Mouse (Mus musculus): ENCODE measurements around the gene Ncam2.
"Not testable (repeated sequence)": the region's sequence is repeated elsewhere in the genome, so short reads cannot be mapped to it uniquely, and the experiment has no call there.

Gene Ncam2

GRCm38 (mm10) chr16:81454472-81454871 lies 254.0 kb downstream of the Ncam2 start:
- Histone ChIP-seq H3K4me1 (replicated peaks; ENCODE audit: low read depth, low read length) (no peaks in the 10 kb centered on the region), H3K36me3 (ENCODE audit: insufficient read depth, low read length) (no peaks in the 10 kb centered on the region), H3K27me3 (ENCODE audit: insufficient read depth, low read length) (no peaks in the 10 kb centered on the region), H3K4me3 (replicated peaks; ENCODE audit: low read length) (no peak overlapping the region), H3K9me3 (ENCODE audit: low read length) (no peaks in the 10 kb centered on the region)
- no peak for TF ChIP-seq CTCF (conservative IDR thresholded peaks at IDR 0.05; ENCODE audit: low read length)
- no peak for TF ChIP-seq NANOG (IDR thresholded peaks at IDR 0.05; ENCODE audit: borderline replicate concordance, low read length)
- no peak for TF ChIP-seq POU5F1 (IDR thresholded peaks at IDR 0.05; ENCODE audit: borderline replicate concordance, low read length)

- not testable (repeated sequence) for H3K4me3 ChIP-seq (replicated peaks; ENCODE audit: low read length); H3K4me1 ChIP-seq (replicated peaks; ENCODE audit: low read depth, low read length); H3K27me3 ChIP-seq (ENCODE audit: insufficient read depth, low read length)
Observed at GRCm38 (mm10) chr16:81462731-81463130, 262.2 kb downstream of the Ncam2 start.

GRCm38 (mm10) chr16:81472925-81473324 lies 272.4 kb downstream of the Ncam2 start:
- H3K9me3 ChIP-seq (ENCODE audit: low read length): no peaks in the 10 kb centered on the region
- H3K27me3 ChIP-seq (ENCODE audit: insufficient read depth, low read length): no peaks in the 10 kb centered on the region
- no peaks in the 10 kb centered on the region for H3K36me3 ChIP-seq (ENCODE audit: insufficient read depth, low read length)
- H3K4me1 ChIP-seq (replicated peaks; ENCODE audit: low read depth, low read length): peaks cover 3% of the 10 kb centered on the region; the same call in 1 of the 2 replicates
- no peak for TF ChIP-seq CTCF (conservative IDR thresholded peaks at IDR 0.05; ENCODE audit: low read length)
- no peak for TF ChIP-seq POU5F1 (IDR thresholded peaks at IDR 0.05; ENCODE audit: borderline replicate concordance, low read length)
- TF ChIP-seq NANOG (IDR thresholded peaks at IDR 0.05; ENCODE audit: borderline replicate concordance, low read length): no peak
- no peak overlapping the region for H3K4me3 ChIP-seq (replicated peaks; ENCODE audit: low read length)

More at GRCm38 (mm10) chr16:81462731-81463130, 262.2 kb downstream of the Ncam2 start:
- not testable (repeated sequence) for H3K9me3 ChIP-seq (ENCODE audit: low read length); H3K36me3 ChIP-seq (ENCODE audit: insufficient read depth, low read length)

GRCm38 (mm10) chr16:81481058-81481457 lies 280.6 kb downstream of the Ncam2 start:
- Histone ChIP-seq H3K36me3 (ENCODE audit: insufficient read depth, low read length) (no peaks in the 10 kb centered on the region), H3K4me3 (replicated peaks; ENCODE audit: low read length) (no peak overlapping the region), H3K27me3 (ENCODE audit: insufficient read depth, low read length) (no peaks in the 10 kb centered on the region), H3K4me1 (replicated peaks; ENCODE audit: low read depth, low read length) (peaks cover 15% of the 10 kb centered on the region), H3K9me3 (ENCODE audit: low read length) (no peaks in the 10 kb centered on the region)
- no peak for TF ChIP-seq CTCF (conservative IDR thresholded peaks at IDR 0.05; ENCODE audit: low read length)
- TF ChIP-seq NANOG (IDR thresholded peaks at IDR 0.05; ENCODE audit: borderline replicate concordance, low read length): peak; percentile 71; the same call in 1 of the 2 replicates
- TF ChIP-seq POU5F1 (IDR thresholded peaks at IDR 0.05; ENCODE audit: borderline replicate concordance, low read length): peak; percentile 98

GRCm38 (mm10) chr16:81496111-81496510 lies 295.6 kb downstream of the Ncam2 start:
- no peaks in the 10 kb centered on the region for H3K36me3 ChIP-seq (ENCODE audit: insufficient read depth, low read length)
- H3K27me3 ChIP-seq (ENCODE audit: insufficient read depth, low read length): no peaks in the 10 kb centered on the region
- no peaks in the 10 kb centered on the region for H3K9me3 ChIP-seq (ENCODE audit: low read length)
- H3K4me1 ChIP-seq (replicated peaks; ENCODE audit: low read depth, low read length): no peaks in the 10 kb centered on the region
- TF ChIP-seq NANOG (IDR thresholded peaks at IDR 0.05; ENCODE audit: borderline replicate concordance, low read length): no peak
- no peak for TF ChIP-seq POU5F1 (IDR thresholded peaks at IDR 0.05; ENCODE audit: borderline replicate concordance, low read length)
- TF ChIP-seq CTCF (conservative IDR thresholded peaks at IDR 0.05; ENCODE audit: low read length): no peak
- no peak overlapping the region for H3K4me3 ChIP-seq (replicated peaks; ENCODE audit: low read length)

GRCm38 (mm10) chr16:81502578-81502977 lies 302.1 kb downstream of the Ncam2 start:
- TF ChIP-seq POU5F1 (IDR thresholded peaks at IDR 0.05; ENCODE audit: borderline replicate concordance, low read length): no peak
- no peak for TF ChIP-seq NANOG (IDR thresholded peaks at IDR 0.05; ENCODE audit: borderline replicate concordance, low read length)
- no peak for TF ChIP-seq CTCF (conservative IDR thresholded peaks at IDR 0.05; ENCODE audit: low read length)
- Histone ChIP-seq H3K9me3 (ENCODE audit: low read length) (no peaks in the 10 kb centered on the region), H3K36me3 (ENCODE audit: insufficient read depth, low read length) (no peaks in the 10 kb centered on the region)

GRCm38 (mm10) chr16:81536230-81536629 lies 335.7 kb downstream of the Ncam2 start:
- H3K4me1 ChIP-seq (replicated peaks; ENCODE audit: low read depth, low read length): no peaks in the 10 kb centered on the region
- peaks cover 6% of the 10 kb centered on the region for H3K9me3 ChIP-seq (ENCODE audit: low read length)
- TF ChIP-seq POU5F1 (IDR thresholded peaks at IDR 0.05; ENCODE audit: borderline replicate concordance, low read length): no peak
- TF ChIP-seq NANOG (IDR thresholded peaks at IDR 0.05; ENCODE audit: borderline replicate concordance, low read length): no peak
- TF ChIP-seq CTCF (conservative IDR thresholded peaks at IDR 0.05; ENCODE audit: low read length): no peak
- H3K36me3 ChIP-seq (ENCODE audit: insufficient read depth, low read length): no peaks in the 10 kb centered on the region
- no peak overlapping the region for H3K4me3 ChIP-seq (replicated peaks; ENCODE audit: low read length)
- H3K27me3 ChIP-seq (ENCODE audit: insufficient read depth, low read length): no peaks in the 10 kb centered on the region

More at GRCm38 (mm10) chr16:81502578-81502977, 302.1 kb downstream of the Ncam2 start:
- no peak overlapping the region for H3K4me3 ChIP-seq (replicated peaks; ENCODE audit: low read length)
- no peaks in the 10 kb centered on the region for H3K27me3 ChIP-seq (ENCODE audit: insufficient read depth, low read length)
- no peaks in the 10 kb centered on the region for H3K4me1 ChIP-seq (replicated peaks; ENCODE audit: low read depth, low read length)

- H3K36me3 ChIP-seq (ENCODE audit: insufficient read depth, low read length): no peaks in the 10 kb centered on the region
- H3K4me3 ChIP-seq (replicated peaks; ENCODE audit: low read length): no peak overlapping the region
- no peaks in the 10 kb centered on the region for H3K4me1 ChIP-seq (replicated peaks; ENCODE audit: low read depth, low read length)
- TF ChIP-seq NANOG (IDR thresholded peaks at IDR 0.05; ENCODE audit: borderline replicate concordance, low read length) (no peak), POU5F1 (IDR thresholded peaks at IDR 0.05; ENCODE audit: borderline replicate concordance, low read length) (no peak), CTCF (conservative IDR thresholded peaks at IDR 0.05; ENCODE audit: low read length) (no peak)
- no peaks in the 10 kb centered on the region for H3K27me3 ChIP-seq (ENCODE audit: insufficient read depth, low read length)
- no peaks in the 10 kb centered on the region for H3K9me3 ChIP-seq (ENCODE audit: low read length)
Observed at GRCm38 (mm10) chr16:81587565-81588107, 387.1 kb downstream of the Ncam2 start.

GRCm38 (mm10) chr16:81623276-81623675 lies 422.8 kb downstream of the Ncam2 start:
- H3K4me3 ChIP-seq (replicated peaks; ENCODE audit: low read length): no peak overlapping the region
- H3K4me1 ChIP-seq (replicated peaks; ENCODE audit: low read depth, low read length): no peaks in the 10 kb centered on the region
- no peaks in the 10 kb centered on the region; the same call in 1 of the 2 replicates for H3K9me3 ChIP-seq (ENCODE audit: low read length)
- no peaks in the 10 kb centered on the region for H3K36me3 ChIP-seq (ENCODE audit: insufficient read depth, low read length)
- TF ChIP-seq NANOG (IDR thresholded peaks at IDR 0.05; ENCODE audit: borderline replicate concordance, low read length) (no peak), POU5F1 (IDR thresholded peaks at IDR 0.05; ENCODE audit: borderline replicate concordance, low read length) (no peak), CTCF (conservative IDR thresholded peaks at IDR 0.05; ENCODE audit: low read length) (no peak)
- no peaks in the 10 kb centered on the region for H3K27me3 ChIP-seq (ENCODE audit: insufficient read depth, low read length)

Measured in E14TG2a.4 (cell line).